Mouse (Mus musculus): ENCODE measurements around the gene Terf2ip.

The Terf2ip gene

GRCm38 (mm10) chr8:112007669-112008068 lies 3.5 kb upstream of the Terf2ip start:
- DNase-seq (ENCODE audit: extremely low read depth, insufficient read length, low spot score) = no peak

GRCm38 (mm10) chr8:112009558-112009957 lies 1.6 kb upstream of the Terf2ip start:
- no peak for DNase-seq (ENCODE audit: extremely low read depth, insufficient read length, low spot score)

DNA sequence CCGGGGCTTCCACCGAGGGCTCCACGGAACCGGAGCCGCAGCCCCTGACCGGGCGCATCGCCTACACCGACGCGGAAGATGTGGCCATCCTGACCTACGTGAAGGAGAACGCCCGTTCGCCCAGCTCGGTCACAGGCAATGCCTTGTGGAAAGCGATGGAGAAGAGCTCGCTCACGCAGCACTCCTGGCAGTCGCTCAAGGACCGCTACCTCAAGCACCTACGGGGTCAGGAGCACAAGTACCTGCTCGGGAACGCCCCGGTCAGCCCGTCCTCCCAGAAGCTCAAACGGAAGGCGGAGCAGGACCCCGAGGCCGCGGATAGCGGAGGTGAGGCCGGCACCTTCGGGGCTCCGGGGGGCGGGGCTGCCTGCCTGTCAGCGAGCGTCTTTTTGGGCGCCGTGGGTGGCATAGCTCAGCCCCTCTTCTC lies 631 bp downstream of the Terf2ip start:
- no peak for DNase-seq (ENCODE audit: extremely low read depth, insufficient read length, low spot score)

GRCm38 (mm10) chr8:112014936-112015335 lies 3.7 kb downstream of the Terf2ip start, which contains the start of gene Gm6793:
TSS of gene Gm6793 (minus strand) at chr8:112015036.
- DNase-seq (ENCODE audit: extremely low read depth, insufficient read length, low spot score) = no peak

- no peak for DNase-seq (ENCODE audit: extremely low read depth, insufficient read length, low spot score)
Observed at GRCm38 (mm10) chr8:112029455-112029854, 18.3 kb downstream of the Terf2ip start.

- no peak for DNase-seq (ENCODE audit: extremely low read depth, insufficient read length, low spot score)
Observed at GRCm38 (mm10) chr8:112030663-112031062, 19.5 kb downstream of the Terf2ip start.

DNA sequence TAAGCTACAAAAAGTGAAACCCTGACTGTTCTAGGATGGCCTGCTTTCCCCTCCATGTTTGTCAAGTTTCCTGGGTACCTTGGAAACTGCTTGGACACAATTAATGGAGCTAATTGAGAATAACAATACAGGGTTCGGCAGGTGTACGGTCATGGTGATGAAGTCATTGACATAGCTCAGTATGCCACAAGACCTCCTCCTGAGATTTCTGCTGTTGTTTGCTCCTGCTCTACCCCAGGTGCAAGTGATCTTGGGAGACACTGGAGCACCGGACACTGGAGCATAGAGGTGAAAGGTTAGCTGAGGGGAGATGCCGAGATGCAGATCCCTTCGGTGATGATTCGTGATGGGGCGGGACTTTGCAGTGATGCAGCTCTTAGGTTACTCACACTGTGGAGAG lies 21.9 kb downstream of the Terf2ip start:
- DNase-seq (ENCODE audit: extremely low read depth, insufficient read length, low spot score) = no peak

DNA sequence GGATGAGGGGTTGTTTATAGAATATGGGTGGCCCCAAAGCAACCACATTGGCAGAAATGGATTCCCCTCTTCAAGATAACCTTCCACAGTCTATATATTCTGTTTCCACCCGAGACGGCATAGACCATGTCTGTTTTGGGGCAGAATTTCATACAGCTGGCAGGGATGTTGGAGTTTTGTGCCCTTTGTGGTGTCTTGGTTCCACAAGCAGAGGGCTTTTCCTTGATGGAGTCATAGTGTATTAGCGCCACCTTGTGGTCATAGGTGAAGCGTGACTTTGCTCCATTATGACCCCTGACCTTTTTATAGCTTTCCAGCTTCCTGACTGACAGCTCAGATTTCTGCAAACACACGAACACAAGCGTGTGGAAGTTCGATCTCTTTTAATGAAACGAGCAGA lies 23.4 kb downstream of the Terf2ip start:
- peak; percentile 30 for DNase-seq (ENCODE audit: extremely low read depth, insufficient read length, low spot score)

DNA sequence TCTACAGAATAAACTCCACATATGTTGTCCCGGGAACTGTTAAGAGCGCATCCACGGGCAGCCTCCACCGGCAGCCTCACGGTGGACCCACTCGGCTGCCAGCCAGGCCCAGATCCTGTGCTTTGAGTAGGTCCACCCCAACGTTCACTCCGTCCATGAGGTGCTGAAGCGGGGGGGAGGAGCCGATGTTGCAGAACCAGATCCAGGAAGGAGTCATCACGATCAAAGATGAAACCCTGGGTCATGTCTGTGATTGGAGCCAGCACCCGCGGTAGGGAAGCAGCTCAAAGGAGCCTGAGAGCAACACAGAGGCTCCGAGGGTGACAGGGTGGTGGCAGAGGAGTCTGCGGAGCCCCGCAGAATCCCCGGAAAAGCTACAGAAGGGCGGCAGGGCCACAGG lies 26.3 kb downstream of the Terf2ip start:
- DNase-seq (ENCODE audit: extremely low read depth, insufficient read length, low spot score) = no peak

- DNase-seq (ENCODE audit: extremely low read depth, insufficient read length, low spot score) = no peak
Observed at GRCm38 (mm10) chr8:112045182-112045581, 34.0 kb downstream of the Terf2ip start.

- DNase-seq (ENCODE audit: extremely low read depth, insufficient read length, low spot score) = no peak
Observed at GRCm38 (mm10) chr8:112045896-112046295, 34.7 kb downstream of the Terf2ip start.

DNA sequence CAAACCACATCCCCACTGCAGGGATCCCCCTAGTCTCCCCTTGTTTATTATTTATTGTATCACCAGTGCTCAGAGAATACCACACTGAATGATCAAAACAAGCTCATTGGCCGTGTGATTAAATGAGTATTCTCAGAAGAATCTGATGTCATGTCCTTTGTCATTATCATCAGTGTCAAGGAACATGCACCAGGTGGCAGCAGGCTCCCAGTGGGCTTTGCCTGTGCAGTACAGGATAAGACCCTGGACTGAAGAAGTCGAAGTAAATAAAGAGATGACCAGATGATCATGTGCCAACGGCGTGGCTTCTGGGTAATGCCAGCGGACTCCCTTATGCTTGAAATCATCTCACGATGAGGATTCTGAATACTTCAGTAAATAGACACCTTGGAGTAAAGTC lies 37.1 kb downstream of the Terf2ip start:
- no peak for DNase-seq (ENCODE audit: extremely low read depth, insufficient read length, low spot score)

GRCm38 (mm10) chr8:112049984-112050383 lies 38.8 kb downstream of the Terf2ip start:
- DNase-seq (ENCODE audit: extremely low read depth, insufficient read length, low spot score) = no peak

- no peak for DNase-seq (ENCODE audit: extremely low read depth, insufficient read length, low spot score)
Observed at GRCm38 (mm10) chr8:112051537-112051936, 40.3 kb downstream of the Terf2ip start.

- DNase-seq (ENCODE audit: extremely low read depth, insufficient read length, low spot score) = no peak
Observed at GRCm38 (mm10) chr8:112054456-112054855, 43.3 kb downstream of the Terf2ip start.

DNA sequence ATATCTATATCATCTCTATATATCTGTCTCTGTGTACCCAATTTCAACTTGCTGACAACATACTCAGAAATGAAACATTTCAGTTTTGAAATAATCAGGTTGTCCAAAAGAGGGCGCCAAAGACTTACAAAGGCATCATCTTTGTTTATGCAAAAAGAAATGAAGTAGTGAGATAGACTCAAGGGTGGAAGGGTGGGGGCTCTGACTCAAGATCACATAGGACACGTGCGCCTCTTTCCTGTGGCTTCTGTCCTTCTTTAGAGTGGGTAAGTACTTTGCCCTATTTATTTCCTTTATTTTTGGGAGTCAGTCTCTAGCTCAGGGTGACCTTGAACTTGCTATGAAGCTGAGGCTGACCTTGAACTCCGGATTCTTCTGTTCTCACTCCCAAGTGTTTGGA lies 50.2 kb downstream of the Terf2ip start:
- peak; percentile 12 for DNase-seq (ENCODE audit: extremely low read depth, insufficient read length, low spot score)
